Mouse (Mus musculus): ENCODE results near the gene Psmd5. TPM values are rescaled to one million over a fixed set of nuclear protein-coding genes. Genes with fewer than 3 reads are reported as not detected.

Psmd5 gene
- 120 and 129 TPM in 2 replicates for polyA plus RNA-seq (2014; fragmentation: Nextera tagmentation; extraction: Ambion mirVana)

DNA sequence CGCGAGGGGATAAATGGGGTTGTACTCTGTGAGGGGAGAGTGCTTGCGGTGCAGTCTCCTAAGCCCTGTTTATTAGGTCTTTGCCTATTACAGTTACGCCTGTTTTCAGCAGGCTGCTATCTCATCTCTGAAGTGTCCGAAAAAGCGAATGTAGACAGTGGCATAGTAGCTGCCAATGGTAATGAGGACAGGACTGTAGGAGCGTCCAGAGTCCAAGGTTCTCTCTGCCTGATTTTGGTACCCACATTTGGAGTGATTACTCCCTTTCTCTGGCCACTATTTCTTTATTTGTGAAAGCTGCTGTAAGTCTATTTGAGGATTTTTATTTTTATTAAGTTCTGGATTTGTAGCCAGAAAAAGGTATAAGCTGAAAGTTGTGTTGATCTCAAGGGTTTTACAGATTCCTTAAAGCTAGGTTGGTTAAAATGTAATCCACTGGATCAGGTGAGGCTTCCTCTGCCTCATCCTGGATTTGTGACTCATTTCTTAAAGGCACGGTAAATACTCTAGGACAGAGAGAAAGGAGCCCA lies at the start of gene Psmd5:
Gene Psmd5 (minus strand): TSS at position 153 of the 530 bp plus-strand sequence.
- H3K27ac ChIP-seq (ENCODE audit: low read depth, low read length) = no peak within 1 kb of the TSS
- 0 out of 2 replicates have a peak within 1 kb of the TSS, but pooled peaks have one; percentile 4 for H3K9ac ChIP-seq (ENCODE audit: low read length)
- no peak for DNase-seq (ENCODE audit: low spot score)
- H3K4me1 ChIP-seq (ENCODE audit: control insufficient read depth, insufficient read depth, low read length) = peaks cover 4% of the 10 kb centered on the region; the same call in 1 of the 2 replicates
- ATAC-seq = no peak
- H3K36me3 ChIP-seq (ENCODE audit: control insufficient read depth, insufficient read depth, low read length) = no peaks in the 10 kb centered on the region
- H3K9me3 ChIP-seq (replicated peaks; ENCODE audit: control insufficient read depth, low read length) = no peaks in the 10 kb centered on the region
- H3K4me3 ChIP-seq (ENCODE audit: low read depth, low read length) = no peak within 1 kb of the TSS
- H3K4me2 ChIP-seq (ENCODE audit: low read length) = no peak within 1 kb of the TSS
- peaks cover 19% of the 10 kb centered on the region for H3K27me3 ChIP-seq (replicated peaks; ENCODE audit: control insufficient read depth, insufficient read depth, low read length)
- 13% methylated on average over 8 of the region's 8 CpGs for WGBS

DNA sequence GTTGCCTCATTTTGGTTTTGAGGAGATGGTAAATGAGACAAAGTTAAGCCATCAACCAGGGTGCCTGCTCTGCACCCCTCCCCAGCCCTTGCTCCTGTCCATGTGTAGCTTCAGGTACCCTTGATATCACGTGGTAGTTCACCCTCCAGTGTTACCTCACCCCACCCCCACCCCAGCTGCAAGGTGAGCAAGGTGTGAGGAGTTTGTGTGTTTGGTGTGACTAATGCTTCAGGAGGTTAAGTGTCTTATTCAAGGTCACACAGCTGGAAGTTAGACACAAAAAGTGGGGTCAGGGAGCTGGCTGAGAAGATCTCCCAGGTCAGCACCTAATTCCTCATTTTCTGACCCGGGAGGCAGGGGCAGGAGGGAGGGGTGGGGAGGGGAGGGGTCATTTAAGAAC lies 48.0 kb upstream of the Psmd5 start:
- no peak overlapping the region for H3K4me3 ChIP-seq (ENCODE audit: low read depth, low read length)
- no peaks in the 10 kb centered on the region for H3K27me3 ChIP-seq (replicated peaks; ENCODE audit: control insufficient read depth, insufficient read depth, low read length)
- DNase-seq (ENCODE audit: low spot score) (no peak), ATAC-seq (no peak)
- H3K36me3 ChIP-seq (ENCODE audit: control insufficient read depth, insufficient read depth, low read length) = no peaks in the 10 kb centered on the region
- H3K9ac ChIP-seq (ENCODE audit: low read length) = no peak overlapping the region
- WGBS = 28% methylated on average over 2 of the region's 2 CpGs
- H3K4me2 ChIP-seq (ENCODE audit: low read length) = no peak overlapping the region
- H3K4me1 ChIP-seq (ENCODE audit: control insufficient read depth, insufficient read depth, low read length) = no peaks in the 10 kb centered on the region
- no peaks in the 10 kb centered on the region for H3K9me3 ChIP-seq (replicated peaks; ENCODE audit: control insufficient read depth, low read length)
- no peak overlapping the region for H3K27ac ChIP-seq (ENCODE audit: low read depth, low read length)

DNA sequence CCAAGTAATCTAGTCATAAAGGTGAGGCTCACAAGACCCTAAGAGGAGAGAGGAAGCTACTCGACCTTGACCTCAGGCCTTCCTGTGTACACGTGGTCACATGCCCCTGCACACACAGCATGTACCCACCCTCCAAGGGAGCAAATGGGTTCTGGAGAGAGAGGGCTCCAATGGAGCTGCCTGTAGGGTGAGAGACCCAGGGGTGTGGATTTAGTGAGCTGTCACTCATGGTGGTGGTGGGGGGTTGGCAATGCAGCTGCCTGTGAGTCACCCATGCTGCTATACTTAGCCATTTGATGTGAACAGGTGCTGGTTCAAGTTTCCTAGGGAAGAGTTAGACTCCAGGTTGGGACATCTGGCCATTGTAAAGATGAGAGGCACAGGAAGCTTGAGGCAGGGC lies 45.4 kb upstream of the Psmd5 start:
- no peaks in the 10 kb centered on the region for H3K9me3 ChIP-seq (replicated peaks; ENCODE audit: control insufficient read depth, low read length)
- no peaks in the 10 kb centered on the region for H3K27me3 ChIP-seq (replicated peaks; ENCODE audit: control insufficient read depth, insufficient read depth, low read length)
- no peak overlapping the region for H3K4me3 ChIP-seq (ENCODE audit: low read depth, low read length)
- ATAC-seq = no peak
- H3K27ac ChIP-seq (ENCODE audit: low read depth, low read length) = no peak overlapping the region
- no peaks in the 10 kb centered on the region for H3K36me3 ChIP-seq (ENCODE audit: control insufficient read depth, insufficient read depth, low read length)
- no peak for DNase-seq (ENCODE audit: low spot score)
- H3K4me2 ChIP-seq (ENCODE audit: low read length) = no peak overlapping the region
- WGBS = 72% methylated on average over 2 of the region's 2 CpGs
- H3K4me1 ChIP-seq (ENCODE audit: control insufficient read depth, insufficient read depth, low read length) = no peaks in the 10 kb centered on the region
- H3K9ac ChIP-seq (ENCODE audit: low read length) = no peak overlapping the region

DNA sequence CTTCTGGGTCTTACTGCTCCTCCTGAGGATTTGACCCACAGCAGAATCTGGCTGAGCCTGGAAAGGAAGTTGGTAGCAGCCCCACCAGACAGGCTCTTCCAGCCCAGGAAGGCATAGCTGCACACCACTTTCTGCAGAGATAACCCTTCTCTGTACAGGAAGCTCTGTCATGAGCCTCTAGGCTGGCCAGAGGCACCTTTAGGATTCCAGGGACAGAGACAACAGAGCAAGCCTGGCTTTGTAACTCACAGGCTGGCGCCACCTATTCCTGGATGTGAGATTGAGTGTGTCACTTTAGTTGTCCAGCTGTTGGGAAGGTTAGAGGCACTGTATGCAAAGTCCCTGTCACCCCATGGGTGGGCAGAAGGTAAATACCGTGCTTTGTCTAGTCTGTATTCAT lies 40.3 kb upstream of the Psmd5 start:
- no peak overlapping the region for H3K27ac ChIP-seq (ENCODE audit: low read depth, low read length)
- no peaks in the 10 kb centered on the region for H3K9me3 ChIP-seq (replicated peaks; ENCODE audit: control insufficient read depth, low read length)
- H3K9ac ChIP-seq (ENCODE audit: low read length) = no peak overlapping the region
- H3K4me1 ChIP-seq (ENCODE audit: control insufficient read depth, insufficient read depth, low read length) = peaks cover 7% of the 10 kb centered on the region; the same call in 1 of the 2 replicates
- ATAC-seq (no peak), DNase-seq (ENCODE audit: low spot score) (no peak)
- H3K4me2 ChIP-seq (ENCODE audit: low read length) = no peak overlapping the region
- H3K4me3 ChIP-seq (ENCODE audit: low read depth, low read length) = no peak overlapping the region
- 39% methylated on average over 2 of the region's 2 CpGs for WGBS
- 0 out of 2 replicates have a peak, but pooled peaks cover 12% of the 10 kb centered on the region for H3K27me3 ChIP-seq (replicated peaks; ENCODE audit: control insufficient read depth, insufficient read depth, low read length)
- H3K36me3 ChIP-seq (ENCODE audit: control insufficient read depth, insufficient read depth, low read length) = no peaks in the 10 kb centered on the region

DNA sequence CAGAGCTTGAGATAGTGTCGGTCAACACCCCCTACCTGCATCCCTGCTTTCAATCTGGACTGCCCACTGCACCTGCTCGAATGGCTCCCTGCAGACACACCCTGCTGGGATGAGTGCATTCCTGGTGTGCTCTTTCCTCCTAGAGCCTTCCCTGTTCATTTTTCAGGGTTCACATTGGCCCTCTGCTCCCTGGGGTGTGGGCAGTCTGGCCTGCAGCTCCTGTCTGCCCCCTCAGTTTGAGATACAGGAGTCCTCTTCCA lies 40.0 kb upstream of the Psmd5 start:
- ATAC-seq (no peak), DNase-seq (ENCODE audit: low spot score) (no peak)
- Histone ChIP-seq H3K4me3 (ENCODE audit: low read depth, low read length) (no peak overlapping the region), H3K4me2 (ENCODE audit: low read length) (no peak overlapping the region), H3K9me3 (replicated peaks; ENCODE audit: control insufficient read depth, low read length) (no peaks in the 10 kb centered on the region), H3K27me3 (replicated peaks; ENCODE audit: control insufficient read depth, insufficient read depth, low read length) (0 out of 2 replicates have a peak, but pooled peaks cover 12% of the 10 kb centered on the region), H3K36me3 (ENCODE audit: control insufficient read depth, insufficient read depth, low read length) (no peaks in the 10 kb centered on the region), H3K27ac (ENCODE audit: low read depth, low read length) (no peak overlapping the region), H3K4me1 (ENCODE audit: control insufficient read depth, insufficient read depth, low read length) (peaks cover 7% of the 10 kb centered on the region; the same call in 1 of the 2 replicates), H3K9ac (ENCODE audit: low read length) (peak overlapping the region; percentile 68; the same call in 1 of the 2 replicates)
- WGBS = 7% methylated on average over 2 of the region's 2 CpGs

DNA sequence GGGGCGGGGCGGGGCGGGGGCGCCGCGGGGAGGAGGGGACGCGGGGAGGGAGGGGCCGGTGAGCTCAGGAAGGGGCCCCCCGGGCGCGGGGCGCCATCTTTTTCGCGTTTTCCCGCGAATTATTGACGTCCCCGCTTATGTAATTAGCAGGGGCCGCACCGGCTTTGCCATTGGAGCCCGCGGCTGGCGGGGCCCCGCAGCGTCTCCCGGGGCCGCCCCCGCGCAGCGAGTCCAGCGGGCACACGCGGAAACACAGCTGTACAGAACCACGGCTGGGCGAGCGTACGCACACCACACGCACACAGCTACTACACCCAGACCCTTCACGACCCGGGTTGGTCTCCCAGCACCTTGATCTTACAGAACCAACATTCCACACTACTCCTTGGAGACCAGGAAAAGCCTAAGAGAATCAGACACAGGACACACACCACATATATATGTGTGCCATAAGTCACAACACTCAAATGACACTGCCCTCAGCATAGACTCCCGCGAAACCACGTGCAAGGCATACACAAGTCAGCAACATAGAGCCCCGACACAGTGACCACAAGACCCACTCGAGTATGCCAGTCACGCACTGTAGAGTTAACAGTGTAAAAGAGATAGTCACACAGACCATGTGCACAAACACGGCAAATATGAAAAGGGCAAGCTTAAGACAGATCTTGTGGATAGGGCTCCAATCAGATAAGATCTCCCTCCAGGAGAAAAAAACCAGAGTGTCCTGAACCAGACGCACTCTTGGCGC lies 39.5 kb upstream of the Psmd5 start:
- Histone ChIP-seq H3K27me3 (replicated peaks; ENCODE audit: control insufficient read depth, insufficient read depth, low read length) (0 out of 2 replicates have a peak, but pooled peaks cover 12% of the 10 kb centered on the region), H3K4me2 (ENCODE audit: low read length) (peak overlapping the region; percentile 89), H3K9me3 (replicated peaks; ENCODE audit: control insufficient read depth, low read length) (no peaks in the 10 kb centered on the region), H3K4me1 (ENCODE audit: control insufficient read depth, insufficient read depth, low read length) (peaks cover 7% of the 10 kb centered on the region; the same call in 1 of the 2 replicates), H3K27ac (ENCODE audit: low read depth, low read length) (no peak overlapping the region), H3K4me3 (ENCODE audit: low read depth, low read length) (peak overlapping the region; percentile 51), H3K9ac (ENCODE audit: low read length) (peak overlapping the region; percentile 68), H3K36me3 (ENCODE audit: control insufficient read depth, insufficient read depth, low read length) (no peaks in the 10 kb centered on the region)
- DNase-seq (ENCODE audit: low spot score) (peak; percentile 53), ATAC-seq (peak; percentile 70)
- 2% methylated on average over 41 of the region's 50 CpGs for WGBS

DNA sequence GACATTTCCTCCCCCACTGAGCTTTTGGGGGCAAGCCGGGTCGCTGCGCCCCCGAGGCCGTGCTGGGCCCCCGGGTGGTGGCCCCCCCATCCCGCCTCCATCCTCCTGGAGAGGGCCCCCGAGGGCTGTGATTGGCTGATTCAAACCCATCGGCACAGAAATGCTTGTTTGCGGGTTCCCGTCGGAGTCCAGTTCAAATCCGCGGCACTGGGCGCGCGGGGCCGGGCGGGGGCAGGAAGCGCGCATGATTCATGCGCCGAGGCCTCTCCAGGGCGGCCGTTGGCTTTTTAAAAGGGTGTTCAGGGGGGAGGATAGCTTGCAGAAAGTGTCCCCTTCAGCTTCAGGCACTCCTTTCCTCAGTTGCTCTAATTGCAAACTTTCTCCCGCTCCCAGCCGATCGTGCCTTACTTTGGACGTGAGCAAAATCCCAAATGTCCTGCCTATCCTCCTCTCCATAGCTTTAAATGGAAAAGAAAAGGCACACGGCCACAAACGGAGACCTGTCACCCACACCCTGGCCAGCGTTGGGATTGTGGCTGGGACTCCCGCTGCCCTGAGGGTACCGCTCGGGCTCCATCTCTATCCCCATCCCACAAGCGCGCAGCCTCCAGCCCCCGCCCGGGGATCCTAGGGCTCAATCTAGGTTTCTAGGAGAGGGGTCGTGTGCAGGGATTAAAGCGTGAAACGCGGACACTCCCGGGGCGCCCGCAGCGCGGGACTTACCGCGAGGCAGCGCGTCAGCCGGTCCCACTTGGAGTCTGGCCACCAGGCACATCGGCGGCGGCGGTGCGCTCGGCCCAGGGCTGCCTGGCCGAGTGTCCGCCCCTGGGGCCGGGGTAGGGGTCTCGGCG lies 38.7 kb upstream of the Psmd5 start, which contains the start of gene Phf19:
Gene Phf19 (minus strand): TSS at position 809 of the 851 bp plus-strand sequence.
- H3K36me3 ChIP-seq (ENCODE audit: control insufficient read depth, insufficient read depth, low read length) = no peaks in the 10 kb centered on the region
- H3K4me2 ChIP-seq (ENCODE audit: low read length) = peak within 1 kb of the TSS; percentile 89
- H3K27me3 ChIP-seq (replicated peaks; ENCODE audit: control insufficient read depth, insufficient read depth, low read length) = 0 out of 2 replicates have a peak, but pooled peaks cover 12% of the 10 kb centered on the region
- H3K9ac ChIP-seq (ENCODE audit: low read length) = peak within 1 kb of the TSS; percentile 68
- H3K9me3 ChIP-seq (replicated peaks; ENCODE audit: control insufficient read depth, low read length) = no peaks in the 10 kb centered on the region
- no peak within 1 kb of the TSS for H3K27ac ChIP-seq (ENCODE audit: low read depth, low read length)
- H3K4me1 ChIP-seq (ENCODE audit: control insufficient read depth, insufficient read depth, low read length) = peaks cover 7% of the 10 kb centered on the region; the same call in 1 of the 2 replicates
- H3K4me3 ChIP-seq (ENCODE audit: low read depth, low read length) = peak within 1 kb of the TSS; percentile 51
- under 1% methylated on average over 58 of the region's 64 CpGs for WGBS
- DNase-seq (ENCODE audit: low spot score) (peak; percentile 28), ATAC-seq (peak; percentile 73)

DNA sequence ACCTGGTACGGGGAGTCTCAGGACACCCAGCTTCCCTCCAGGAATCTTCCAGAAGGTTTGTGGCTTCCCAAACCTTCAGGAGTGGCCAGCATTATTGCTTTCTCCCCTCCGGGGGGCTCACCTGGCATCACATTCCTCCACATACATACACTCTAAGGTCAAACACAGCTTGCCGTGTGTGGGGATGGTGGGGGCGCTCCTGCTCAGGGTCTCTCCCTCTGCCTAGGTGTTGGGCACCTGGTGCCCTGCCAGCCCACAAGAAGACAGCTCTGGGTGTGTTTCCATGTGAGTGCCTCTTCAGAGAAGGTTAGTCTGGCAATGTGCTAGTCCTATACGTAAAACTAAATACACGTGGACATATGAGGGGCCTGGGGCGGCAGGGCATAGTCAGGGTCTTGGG lies 37.8 kb upstream of the Psmd5 start:
- no peaks in the 10 kb centered on the region for H3K9me3 ChIP-seq (replicated peaks; ENCODE audit: control insufficient read depth, low read length)
- WGBS = 40% methylated on average over 7 of the region's 7 CpGs
- H3K4me3 ChIP-seq (ENCODE audit: low read depth, low read length) = peak overlapping the region; percentile 51
- H3K4me2 ChIP-seq (ENCODE audit: low read length) = peak overlapping the region; percentile 89
- peak overlapping the region; percentile 68; the same call in 1 of the 2 replicates for H3K9ac ChIP-seq (ENCODE audit: low read length)
- H3K27me3 ChIP-seq (replicated peaks; ENCODE audit: control insufficient read depth, insufficient read depth, low read length) = 0 out of 2 replicates have a peak, but pooled peaks cover 12% of the 10 kb centered on the region
- H3K27ac ChIP-seq (ENCODE audit: low read depth, low read length) = no peak overlapping the region
- no peak for ATAC-seq
- no peak for DNase-seq (ENCODE audit: low spot score)
- no peaks in the 10 kb centered on the region for H3K36me3 ChIP-seq (ENCODE audit: control insufficient read depth, insufficient read depth, low read length)
- H3K4me1 ChIP-seq (ENCODE audit: control insufficient read depth, insufficient read depth, low read length) = peaks cover 7% of the 10 kb centered on the region; the same call in 1 of the 2 replicates
